Mouse (Mus musculus) limb, embryonic 15.5 days (tissue): ENCODE measurements around the gene Oas1h. TPM values are rescaled to one million over a fixed set of nuclear protein-coding genes. Genes with fewer than 3 reads are reported as not detected.

Experiments
- ATAC-seq: fragments of 200-750 bp; cut with Nextera tagmentation; 2 replicates; pipeline ENCODE4 v1.8.0; 2017; ENCODE audit warnings: low read depth, moderate TSS enrichment; ENCODE audit not compliant: insufficient number of reproducible peaks, low FRiP score, low TSS enrichment
- H3K27ac ChIP-seq: fragments of 300-500 bp; sonication (generic); 2 replicates; pipeline ENCODE4 v1.5.1; 2015; ENCODE audit warnings: moderate library complexity, mild to moderate bottlenecking, inconsistent platforms
- H3K27me3 ChIP-seq: fragments of 300-500 bp; sonication (generic); 2 replicates; pipeline ENCODE4 v1.6.1; 2015; ENCODE audit warnings: inconsistent platforms
- H3K36me3 ChIP-seq: fragments of 300-500 bp; sonication (generic); 2 replicates; pipeline ENCODE4 v1.6.1; 2015; ENCODE audit warnings: inconsistent platforms
- H3K4me1 ChIP-seq: fragments of 300-500 bp; sonication (generic); 2 replicates; pipeline ENCODE4 v1.6.1; 2015; ENCODE audit warnings: inconsistent platforms
- H3K4me2 ChIP-seq: fragments of 300-500 bp; sonication (generic); 2 replicates; pipeline ENCODE4 v1.6.1; 2015; ENCODE audit warnings: mild to moderate bottlenecking, inconsistent platforms
- H3K4me3 ChIP-seq: fragments of 300-500 bp; sonication (generic); 2 replicates; pipeline ENCODE4 v1.5.1; 2015; ENCODE audit warnings: mild to moderate bottlenecking, inconsistent platforms
- H3K9ac ChIP-seq: fragments of 300-500 bp; sonication (generic); 2 replicates; pipeline ENCODE4 v1.6.1; 2015; ENCODE audit warnings: inconsistent platforms
- H3K9me3 ChIP-seq: fragments of 300-500 bp; sonication (generic); 2 replicates; pipeline ENCODE4 v1.6.1; 2016; ENCODE audit warnings: inconsistent platforms
- WGBS: fragments of 180-500 bp; shearing (Covaris S2); methylation state at CpG from one replicate; pipeline ENCODE4 v1.1.7; 2015; 5-methylcytosine and 5-hydroxymethylcytosine counted together
- polyA plus RNA-seq: library from polyadenylated mRNA; unstranded; fragments of >200 nt; fragmentation: Nextera tagmentation; extraction: Ambion mirVana; gene quantifications from 2 replicates; pipeline ENCODE4 v1.2.1, GENCODE M21; 2015

Oas1h gene
- polyA plus RNA-seq: not detected in 2 replicates

DNA sequence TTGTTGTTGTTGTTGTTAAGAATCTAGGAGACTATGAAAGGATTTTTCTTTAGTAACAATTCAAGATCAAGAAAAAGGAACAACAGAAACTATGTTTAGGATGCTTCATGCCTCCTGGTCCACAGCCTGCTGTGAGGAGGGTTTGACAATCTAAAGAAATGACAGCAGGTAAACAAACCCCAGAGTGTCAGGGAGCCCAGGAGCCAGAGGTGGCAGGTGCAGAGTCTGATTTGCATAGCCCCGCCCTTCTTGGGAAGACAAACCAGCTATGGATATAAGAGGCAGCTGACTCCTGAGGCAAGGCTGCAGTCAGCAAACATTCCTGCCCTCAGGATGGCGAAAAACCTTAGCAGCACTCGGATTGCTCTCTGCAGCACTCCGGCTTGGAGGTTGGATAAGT, at the start of gene Oas1h:
Gene Oas1h (plus strand): TSS at position 301 of the 400 bp plus-strand sequence.
- ATAC-seq: no peak
- no peak within 1 kb of the TSS for H3K27ac ChIP-seq
- H3K4me2 ChIP-seq: no peak within 1 kb of the TSS
- WGBS: 44% methylated on average over 4 of the region's 4 CpGs
- H3K4me1 ChIP-seq: no peaks in the 10 kb centered on the region
- H3K9me3 ChIP-seq: no peaks in the 10 kb centered on the region
- no peak within 1 kb of the TSS for H3K9ac ChIP-seq
- H3K27me3 ChIP-seq: no peaks in the 10 kb centered on the region
- H3K36me3 ChIP-seq: no peaks in the 10 kb centered on the region
- no peak within 1 kb of the TSS for H3K4me3 ChIP-seq

DNA sequence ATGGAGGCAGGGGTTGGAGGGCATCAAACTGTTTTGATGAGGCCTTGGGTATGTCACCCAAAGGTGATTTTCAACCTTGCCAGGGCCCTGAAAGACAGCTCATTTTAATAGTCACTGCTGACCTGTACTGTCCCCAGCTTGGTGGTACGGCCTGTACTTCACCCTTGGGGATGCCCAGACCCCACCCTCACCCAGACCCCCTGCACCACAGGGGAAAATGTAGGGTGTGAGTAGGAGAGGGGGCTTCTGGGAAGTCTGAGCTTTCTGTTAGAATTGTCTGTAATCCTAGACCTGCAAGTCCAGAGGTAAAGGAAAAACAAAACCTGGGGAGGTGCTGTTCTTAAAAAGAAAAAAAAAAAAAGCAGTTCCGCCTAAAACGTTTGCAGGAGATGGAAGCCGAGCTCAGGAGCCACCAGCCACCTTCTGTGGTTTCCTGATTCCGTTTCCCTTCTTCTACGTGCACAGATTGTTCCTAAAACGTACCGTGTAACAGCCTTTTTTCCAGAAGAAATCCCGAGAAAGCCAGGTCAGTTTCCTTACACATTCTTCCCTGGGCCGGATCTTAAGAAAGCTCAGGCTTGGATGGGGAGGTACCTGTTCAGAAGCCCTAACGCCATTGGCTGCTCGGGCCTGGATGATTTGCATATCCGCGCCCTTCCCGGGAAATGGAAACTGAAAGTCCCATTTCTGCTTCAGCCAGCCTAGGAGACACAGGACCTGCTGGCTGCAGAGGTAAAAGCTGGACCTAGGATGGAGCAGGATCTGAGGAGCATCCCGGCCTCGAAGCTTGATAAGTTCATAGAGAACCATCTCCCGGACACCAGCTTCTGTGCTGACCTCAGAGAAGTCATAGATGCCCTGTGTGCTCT, 49.0 kb upstream of the Oas1h start, which contains the start of gene Oas1c:
Gene Oas1c (minus strand): TSS at position 564 of the 869 bp plus-strand sequence.
- 6% methylated on average over 18 of the region's 18 CpGs for WGBS
- Histone ChIP-seq H3K4me2 (peak within 1 kb of the TSS; percentile 59), H3K27me3 (no peaks in the 10 kb centered on the region), H3K9me3 (no peaks in the 10 kb centered on the region), H3K36me3 (no peaks in the 10 kb centered on the region), H3K4me3 (peak within 1 kb of the TSS; percentile 37), H3K9ac (peak within 1 kb of the TSS; percentile 42; the same call in 1 of the 2 replicates), H3K4me1 (peaks cover 16% of the 10 kb centered on the region), H3K27ac (peak within 1 kb of the TSS; percentile 83)
- peak; percentile 79 for ATAC-seq

DNA sequence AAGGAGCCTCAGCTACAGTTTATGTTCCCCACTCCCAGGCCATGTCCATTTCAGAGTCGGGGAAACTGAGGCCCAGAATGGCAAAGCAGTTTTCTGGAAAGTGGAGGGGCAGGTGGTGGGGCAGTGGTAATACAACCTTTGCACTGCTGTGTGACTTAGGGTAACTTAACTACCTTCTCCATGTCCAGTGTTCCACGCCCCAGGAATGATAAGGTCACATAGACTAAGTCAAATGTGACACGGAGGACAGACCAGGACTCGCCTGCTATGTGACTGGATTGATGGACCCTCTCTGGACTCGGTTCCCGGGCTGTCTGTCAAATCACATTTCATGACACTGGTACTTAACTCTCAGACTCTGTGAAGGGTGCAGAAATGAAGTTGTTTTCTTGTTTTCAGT, 48.2 kb upstream of the Oas1h start:
- Histone ChIP-seq H3K4me3 (peak overlapping the region; percentile 37), H3K36me3 (no peaks in the 10 kb centered on the region), H3K27ac (no peak overlapping the region), H3K4me1 (peaks cover 16% of the 10 kb centered on the region), H3K4me2 (peak overlapping the region; percentile 59), H3K9me3 (no peaks in the 10 kb centered on the region), H3K27me3 (no peaks in the 10 kb centered on the region), H3K9ac (peak overlapping the region; percentile 42; the same call in 1 of the 2 replicates)
- WGBS: 82% methylated on average over 6 of the region's 6 CpGs
- no peak for ATAC-seq

DNA sequence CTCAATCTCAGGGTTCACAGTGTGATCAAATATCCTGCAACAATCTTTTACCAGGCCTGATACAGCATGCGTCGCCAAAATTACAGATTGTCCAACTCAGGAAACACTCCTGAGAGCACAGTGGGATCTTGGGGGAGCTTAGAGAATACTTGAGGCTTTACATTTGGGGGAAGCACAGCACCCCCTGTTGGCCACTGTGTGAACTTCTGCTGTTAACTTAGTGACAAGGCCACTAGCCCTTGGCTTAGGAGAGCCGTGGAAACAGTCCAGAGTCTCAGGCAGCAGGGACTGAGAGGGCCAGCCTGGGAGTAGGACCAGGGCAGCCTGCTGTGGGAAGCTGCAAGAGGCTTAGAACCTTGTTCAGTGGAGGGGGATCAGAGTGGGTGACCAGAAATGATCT, 45.3 kb upstream of the Oas1h start:
- Histone ChIP-seq H3K4me3 (no peak overlapping the region), H3K4me1 (peaks cover 16% of the 10 kb centered on the region)
- 69% methylated on average over 3 of the region's 3 CpGs for WGBS

DNA sequence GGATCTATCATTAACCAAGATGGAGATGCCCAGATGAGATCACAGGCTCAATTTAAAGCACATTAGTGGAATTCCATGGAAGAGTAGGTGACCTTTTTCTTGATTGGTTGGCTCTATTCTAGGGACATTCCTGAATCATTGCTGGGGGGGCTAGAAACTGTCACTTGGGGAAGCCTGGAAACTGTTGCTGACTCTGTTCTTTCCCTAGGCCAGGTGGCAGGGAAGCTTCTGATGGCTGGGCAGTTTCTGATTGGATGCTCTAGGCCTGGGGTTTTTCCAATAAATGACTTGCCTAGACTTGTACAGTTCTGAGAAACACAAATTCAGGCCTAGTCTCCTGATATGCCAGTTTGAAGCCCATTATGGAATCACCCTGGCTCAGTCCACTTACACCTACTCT, 42.2 kb upstream of the Oas1h start:
- no peaks in the 10 kb centered on the region for H3K4me1 ChIP-seq
- H3K9me3 ChIP-seq: no peaks in the 10 kb centered on the region
- no peak overlapping the region for H3K9ac ChIP-seq
- H3K36me3 ChIP-seq: no peaks in the 10 kb centered on the region
- H3K4me3 ChIP-seq: no peak overlapping the region
- H3K4me2 ChIP-seq: no peak overlapping the region
- no peak overlapping the region for H3K27ac ChIP-seq
- no peak for ATAC-seq
- H3K27me3 ChIP-seq: no peaks in the 10 kb centered on the region

More for the DNA sequence above, 45.3 kb upstream of the Oas1h start:
- ATAC-seq: no peak
- H3K36me3 ChIP-seq: no peaks in the 10 kb centered on the region
- no peaks in the 10 kb centered on the region for H3K27me3 ChIP-seq
- H3K4me2 ChIP-seq: no peak overlapping the region
- H3K9ac ChIP-seq: no peak overlapping the region
- no peaks in the 10 kb centered on the region for H3K9me3 ChIP-seq
- no peak overlapping the region for H3K27ac ChIP-seq

DNA sequence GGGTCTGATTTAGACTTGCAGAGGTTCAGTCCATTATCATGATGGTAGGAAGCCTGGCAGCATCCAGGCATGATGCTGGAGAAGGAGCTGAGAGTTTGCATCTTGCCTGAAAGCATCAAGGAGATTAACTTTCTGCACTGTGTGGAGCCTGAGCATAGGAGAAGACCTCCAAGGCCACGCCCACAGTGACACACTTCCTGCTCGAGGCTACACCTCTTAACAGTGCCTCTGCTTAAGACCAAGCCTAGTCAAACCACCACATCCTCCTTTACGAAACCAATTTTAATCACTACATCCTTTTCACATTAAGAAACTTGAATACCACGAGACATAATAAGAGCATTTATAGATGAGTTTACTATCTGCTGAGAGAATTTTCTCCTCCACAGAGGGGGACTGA, 30.2 kb upstream of the Oas1h start:
- Histone ChIP-seq H3K4me2 (no peak overlapping the region), H3K27ac (no peak overlapping the region), H3K27me3 (peaks cover 13% of the 10 kb centered on the region; the same call in 1 of the 2 replicates), H3K4me1 (no peaks in the 10 kb centered on the region), H3K9me3 (no peaks in the 10 kb centered on the region), H3K9ac (no peak overlapping the region), H3K4me3 (no peak overlapping the region), H3K36me3 (no peaks in the 10 kb centered on the region)
- ATAC-seq: no peak
- 69% methylated on average over 4 of the region's 4 CpGs for WGBS

DNA sequence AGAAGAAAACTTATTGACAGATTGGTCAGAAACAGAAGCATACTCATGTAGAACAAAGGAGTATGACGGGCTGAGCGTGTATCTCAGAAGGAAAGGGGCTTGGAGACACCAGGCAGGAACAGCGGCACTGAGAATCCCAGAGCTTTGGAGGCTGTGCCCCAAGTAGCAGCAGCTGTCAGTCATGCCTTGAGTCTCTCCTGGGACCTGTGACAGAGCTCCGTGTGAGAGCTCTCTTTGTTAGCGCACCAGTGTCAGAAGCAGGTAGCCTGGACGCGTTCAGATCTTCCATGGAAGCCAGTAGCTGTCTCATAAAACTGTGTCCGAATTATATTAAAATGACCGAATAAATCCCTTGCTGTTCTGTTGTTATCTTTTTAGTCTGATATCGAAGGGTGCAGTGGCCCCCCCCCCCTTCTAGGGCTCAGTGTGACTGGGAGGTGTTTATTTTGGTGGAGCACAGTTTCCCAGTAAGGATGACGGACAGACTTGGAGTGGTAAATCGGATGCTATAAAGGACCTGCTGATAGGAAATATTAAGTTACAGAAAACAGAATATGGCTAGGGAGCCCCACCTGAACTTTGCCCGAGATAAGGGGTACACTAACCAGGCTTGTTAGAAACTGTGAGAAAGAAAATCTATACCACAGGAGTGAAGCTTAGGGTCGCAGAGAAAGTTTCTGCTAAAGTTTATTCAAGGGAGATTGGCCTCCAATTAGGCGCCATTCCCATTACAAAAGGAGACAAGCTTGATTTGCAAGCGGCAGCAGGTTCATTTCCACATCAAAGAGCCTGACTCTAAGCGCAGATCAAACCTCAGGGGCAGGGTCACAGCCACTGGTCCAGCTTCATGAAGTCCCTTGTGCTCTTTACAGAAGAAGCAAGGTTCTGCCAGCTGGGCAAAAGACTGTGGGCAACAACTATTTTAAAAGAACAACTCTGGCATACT, 27.6 kb upstream of the Oas1h start:
- Histone ChIP-seq H3K4me1 (no peaks in the 10 kb centered on the region), H3K9ac (no peak overlapping the region), H3K36me3 (no peaks in the 10 kb centered on the region), H3K4me2 (no peak overlapping the region), H3K27me3 (peaks cover 13% of the 10 kb centered on the region; the same call in 1 of the 2 replicates), H3K4me3 (no peak overlapping the region), H3K9me3 (no peaks in the 10 kb centered on the region), H3K27ac (no peak overlapping the region)
- ATAC-seq: no peak
- 13% methylated on average over 17 of the region's 17 CpGs for WGBS

DNA sequence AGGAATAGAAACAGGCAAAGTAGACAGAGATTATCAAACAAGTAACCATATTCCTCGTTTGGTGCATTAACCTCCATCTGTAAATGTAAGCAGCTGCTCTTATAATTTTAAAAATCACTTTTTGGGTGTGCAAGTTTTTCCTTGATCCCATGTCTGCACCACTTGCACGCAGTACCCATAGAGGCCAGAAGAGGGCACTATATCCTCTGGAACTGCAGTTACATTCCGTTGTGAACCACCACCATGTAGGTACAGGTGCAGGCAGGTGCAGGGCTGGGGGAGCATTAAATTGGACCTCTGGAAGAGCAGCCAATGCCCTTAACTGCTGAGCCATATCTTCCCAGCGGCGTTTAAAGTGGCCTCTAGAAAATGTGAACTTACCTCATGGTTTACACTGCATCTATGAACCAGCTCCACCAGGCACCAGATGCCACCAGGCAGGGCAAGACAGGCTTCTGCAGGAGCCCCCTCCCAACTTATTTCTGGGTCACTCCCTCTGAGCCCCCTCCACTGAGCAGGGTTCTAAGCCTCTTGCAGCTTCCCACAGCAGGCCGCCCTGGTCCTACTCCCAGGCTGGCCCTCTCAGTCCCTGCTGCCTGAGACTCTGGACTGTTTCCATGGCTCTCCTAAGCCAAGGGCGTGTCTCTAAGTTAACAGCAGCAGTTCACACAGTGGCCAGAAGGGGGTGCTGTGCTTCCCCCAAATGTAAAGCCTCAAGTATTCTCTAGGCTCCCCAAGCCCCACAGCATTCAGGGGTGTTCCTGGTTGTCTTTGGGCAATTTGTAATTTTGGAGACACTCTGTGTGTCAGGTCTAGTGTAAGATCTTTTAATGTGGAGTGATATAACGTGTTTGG, 24.3 kb upstream of the Oas1h start:
- ATAC-seq: no peak
- Histone ChIP-seq H3K4me1 (no peaks in the 10 kb centered on the region), H3K9ac (no peak overlapping the region), H3K36me3 (no peaks in the 10 kb centered on the region), H3K4me3 (no peak overlapping the region), H3K27ac (no peak overlapping the region), H3K27me3 (peaks cover 13% of the 10 kb centered on the region; the same call in 1 of the 2 replicates), H3K9me3 (no peaks in the 10 kb centered on the region), H3K4me2 (no peak overlapping the region)
- 7% methylated on average over 8 of the region's 8 CpGs for WGBS

DNA sequence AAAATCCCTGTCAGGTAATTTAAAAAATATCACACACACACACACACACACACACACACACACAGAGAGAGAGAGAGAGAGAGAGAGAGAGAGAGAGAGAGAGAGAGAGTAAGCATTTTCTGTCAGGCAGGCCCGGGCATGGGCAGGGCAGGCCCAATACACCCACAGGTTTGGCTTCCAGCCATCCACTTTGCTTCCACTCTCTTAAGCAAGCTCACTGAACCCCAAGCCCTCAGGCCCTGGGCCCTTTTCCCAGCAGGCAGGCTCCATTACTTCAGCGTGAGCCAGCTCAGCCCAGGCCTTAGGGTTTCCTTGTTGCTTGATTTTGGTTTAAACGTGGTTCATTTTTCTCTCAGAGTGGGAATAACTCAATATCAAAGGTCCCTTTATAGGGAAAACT, 16.5 kb upstream of the Oas1h start:
- no peak overlapping the region for H3K4me2 ChIP-seq
- ATAC-seq: 0 out of 2 replicates have a peak, but pooled peaks have one; percentile 57
- no peaks in the 10 kb centered on the region for H3K9me3 ChIP-seq
- no peaks in the 10 kb centered on the region for H3K36me3 ChIP-seq
- H3K9ac ChIP-seq: no peak overlapping the region
- 21% methylated on average over 3 of the region's 3 CpGs for WGBS
- H3K27ac ChIP-seq: peak overlapping the region; percentile 69
- H3K4me1 ChIP-seq: peaks cover 11% of the 10 kb centered on the region
- H3K27me3 ChIP-seq: no peaks in the 10 kb centered on the region
- H3K4me3 ChIP-seq: no peak overlapping the region

DNA sequence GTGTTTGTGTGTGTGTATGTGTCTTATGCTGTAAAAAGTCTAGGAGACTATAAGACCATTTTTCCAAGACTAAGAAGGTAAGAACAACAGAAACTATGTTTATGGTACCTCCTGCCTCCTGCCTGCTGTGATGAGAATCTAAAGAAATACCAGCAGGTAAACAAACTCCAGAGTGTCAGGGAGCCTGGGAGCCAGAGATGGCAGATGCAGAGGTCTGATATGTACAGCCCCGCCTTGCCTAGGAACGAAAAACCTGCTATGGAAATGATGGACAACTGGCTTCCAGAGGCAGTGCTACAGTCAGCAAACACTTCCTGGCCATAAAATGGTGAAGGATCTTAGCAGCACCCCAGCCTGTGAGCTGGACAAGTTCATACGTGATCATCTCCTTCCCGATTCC, 14.2 kb upstream of the Oas1h start, which contains the start of gene Oas1f:
Gene Oas1f (plus strand): TSS at position 301 of the 400 bp plus-strand sequence.
- 60% methylated on average over 4 of the region's 4 CpGs for WGBS
- no peak for ATAC-seq
- H3K4me2 ChIP-seq: no peak within 1 kb of the TSS
- H3K27ac ChIP-seq: no peak within 1 kb of the TSS
- no peak within 1 kb of the TSS for H3K9ac ChIP-seq
- no peaks in the 10 kb centered on the region for H3K36me3 ChIP-seq
- no peak within 1 kb of the TSS for H3K4me3 ChIP-seq
- no peaks in the 10 kb centered on the region for H3K27me3 ChIP-seq
- peaks cover 11% of the 10 kb centered on the region for H3K4me1 ChIP-seq
- H3K9me3 ChIP-seq: no peaks in the 10 kb centered on the region

DNA sequence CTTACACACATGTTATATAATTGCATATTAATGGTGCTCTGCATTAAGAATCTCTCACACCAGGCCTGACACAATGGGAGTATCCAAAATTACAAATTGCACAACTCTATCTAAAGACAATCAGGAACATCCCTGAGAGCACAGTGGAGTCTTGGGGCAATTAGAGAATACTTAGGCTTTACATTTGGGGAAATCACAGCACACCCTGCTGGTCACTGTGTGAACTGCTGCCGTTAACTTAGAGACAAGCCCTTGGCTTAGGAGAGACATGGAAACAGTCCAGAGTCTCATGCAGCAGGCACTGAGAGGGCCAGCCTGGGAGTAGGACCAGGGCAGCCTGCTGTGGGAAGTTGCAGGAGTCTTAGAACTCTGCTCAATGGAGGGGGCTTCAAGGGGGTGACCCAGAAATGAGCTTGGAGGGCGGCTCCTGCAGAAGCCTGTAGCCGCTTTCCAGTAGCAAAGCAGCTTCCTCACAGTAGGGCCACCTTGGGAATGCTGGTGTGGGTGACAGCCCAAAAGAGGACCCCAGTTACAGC, 11.6 kb upstream of the Oas1h start:
- Histone ChIP-seq H3K9me3 (no peaks in the 10 kb centered on the region), H3K27ac (no peak overlapping the region), H3K27me3 (no peaks in the 10 kb centered on the region), H3K4me1 (peaks cover 11% of the 10 kb centered on the region), H3K36me3 (no peaks in the 10 kb centered on the region), H3K4me2 (no peak overlapping the region), H3K4me3 (no peak overlapping the region), H3K9ac (no peak overlapping the region)
- ATAC-seq: no peak
- WGBS: 63% methylated on average over 3 of the region's 3 CpGs
